Mouse (Mus musculus) neural tube, embryonic 13.5 days (tissue): ENCODE data around the gene Soga1. TPM values are rescaled to one million over a fixed set of nuclear protein-coding genes. Genes with fewer than 3 reads are reported as not detected.

ENCODE experiments used
- ATAC-seq: fragments of 200-750 bp; cut with Nextera tagmentation; 2 replicates; pipeline ENCODE4 v1.8.0; 2017; ENCODE audit warnings: low read depth, mild to moderate bottlenecking, moderate TSS enrichment, moderate library complexity
- H3K27ac ChIP-seq: fragments of 300-500 bp; sonication (generic); replicated peaks from 2 replicates; pipeline ENCODE4 v1.5.1; 2015; ENCODE audit warnings: moderate library complexity, mild to moderate bottlenecking, inconsistent platforms
- H3K27me3 ChIP-seq: fragments of 300-500 bp; sonication (generic); 2 replicates; pipeline ENCODE4 v1.6.1; 2015; ENCODE audit warnings: mild to moderate bottlenecking, inconsistent platforms
- H3K36me3 ChIP-seq: fragments of 300-500 bp; sonication (generic); 2 replicates; pipeline ENCODE4 v1.6.1; 2015; ENCODE audit warnings: mild to moderate bottlenecking, inconsistent platforms
- H3K4me1 ChIP-seq: fragments of 300-500 bp; sonication (generic); replicated peaks from 2 replicates; pipeline ENCODE4 v1.6.1; 2015; ENCODE audit warnings: inconsistent platforms
- H3K4me2 ChIP-seq: fragments of 300-500 bp; sonication (generic); 2 replicates; pipeline ENCODE4 v1.6.1; 2015; ENCODE audit warnings: inconsistent platforms, mild to moderate bottlenecking, moderate library complexity
- H3K4me3 ChIP-seq: fragments of 300-500 bp; sonication (generic); 2 replicates; pipeline ENCODE4 v1.5.1; 2015; ENCODE audit warnings: mild to moderate bottlenecking, inconsistent platforms
- H3K9ac ChIP-seq: fragments of 300-500 bp; sonication (generic); 2 replicates; pipeline ENCODE4 v1.6.1; 2015; ENCODE audit warnings: moderate library complexity, mild to moderate bottlenecking, inconsistent platforms
- H3K9me3 ChIP-seq: fragments of 300-500 bp; sonication (generic); 2 replicates; pipeline ENCODE4 v1.6.1; 2016; ENCODE audit warnings: inconsistent platforms
- WGBS: fragments of 180-500 bp; shearing (Covaris S2); methylation state at CpG from one replicate; pipeline ENCODE4 v1.1.7; 2015; 5-methylcytosine and 5-hydroxymethylcytosine counted together
- polyA plus RNA-seq: library from polyadenylated mRNA; unstranded; fragments of >200 nt; fragmentation: Nextera tagmentation; extraction: Ambion mirVana; gene quantifications from 2 replicates; pipeline ENCODE4 v1.2.1, GENCODE M21; 2015

The Soga1 gene
- polyA plus RNA-seq, 1 experiment from 2014 or later, result 5.9 TPM

- H3K9ac ChIP-seq, result peak overlapping the region; percentile 57
- no peaks in the 10 kb centered on the region for H3K9me3 ChIP-seq
- H3K4me1 ChIP-seq, result peaks cover 69% of the 10 kb centered on the region
- peak overlapping the region; percentile 88 for H3K27ac ChIP-seq
- H3K27me3 ChIP-seq, result no peaks in the 10 kb centered on the region
- ATAC-seq, result peak; percentile 83
- peaks cover 57% of the 10 kb centered on the region for H3K36me3 ChIP-seq
- H3K4me3 ChIP-seq, result no peak overlapping the region
- peak overlapping the region; percentile 42 for H3K4me2 ChIP-seq
- WGBS, result 6% methylated on average over 18 of the region's 18 CpGs
Measured at GRCm38 (mm10) chr2:157058342-157058998, 20.6 kb downstream of the Soga1 start.

DNA sequence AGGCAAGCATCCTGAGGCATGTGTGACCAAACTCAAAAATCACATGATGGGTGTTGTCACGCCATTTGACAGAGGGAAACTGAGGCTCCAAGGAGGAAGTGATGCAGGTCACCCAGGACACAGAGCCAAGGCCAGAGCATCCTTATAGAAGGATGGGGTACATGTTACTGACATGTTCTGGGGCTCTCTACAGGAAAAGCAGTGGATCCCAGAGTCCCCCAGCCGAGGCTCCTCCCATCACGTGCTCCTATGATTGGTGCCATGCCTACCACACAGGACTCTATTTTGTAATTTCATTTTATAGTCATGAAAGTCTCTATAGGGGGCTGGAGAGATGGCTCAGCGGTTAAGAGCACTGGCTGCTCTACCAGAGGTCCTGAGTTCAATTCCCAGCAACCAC is 21.3 kb downstream of the Soga1 start:
- Histone ChIP-seq H3K27me3 (no peaks in the 10 kb centered on the region), H3K4me2 (no peak overlapping the region), H3K36me3 (peaks cover 64% of the 10 kb centered on the region), H3K27ac (peak overlapping the region; percentile 88), H3K4me3 (no peak overlapping the region), H3K4me1 (peaks cover 62% of the 10 kb centered on the region), H3K9ac (no peak overlapping the region; the same call in 1 of the 2 replicates), H3K9me3 (no peaks in the 10 kb centered on the region)
- no peak for ATAC-seq
- WGBS, result 77% methylated on average over 4 of the region's 4 CpGs

DNA sequence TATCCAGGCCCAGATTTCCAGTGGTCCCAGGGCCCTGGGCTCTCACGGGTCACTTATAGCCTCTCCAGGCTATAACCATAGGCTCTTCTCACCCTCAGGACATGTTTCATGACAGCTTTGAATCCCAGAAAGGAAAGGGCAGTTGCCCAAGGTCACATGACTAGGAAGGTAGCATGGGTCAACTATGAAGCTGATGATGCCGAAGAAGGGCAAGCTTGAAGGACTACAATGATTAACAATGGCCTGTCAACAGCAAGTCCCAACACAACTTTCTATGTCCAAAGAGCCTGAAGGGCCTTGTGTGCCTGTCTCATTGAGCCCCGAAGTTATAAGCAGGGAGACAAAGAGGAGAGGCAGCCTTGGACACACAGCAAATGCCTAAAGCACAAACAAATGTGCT is 21.9 kb downstream of the Soga1 start:
- WGBS, result 98% methylated on average over 3 of the region's 3 CpGs
- no peak for ATAC-seq
- H3K4me1 ChIP-seq, result peaks cover 61% of the 10 kb centered on the region
- peaks cover 70% of the 10 kb centered on the region for H3K36me3 ChIP-seq
- H3K27me3 ChIP-seq, result no peaks in the 10 kb centered on the region
- peak overlapping the region; percentile 88; the same call in 1 of the 2 replicates for H3K27ac ChIP-seq
- no peak overlapping the region for H3K4me3 ChIP-seq
- no peaks in the 10 kb centered on the region for H3K9me3 ChIP-seq
- H3K4me2 ChIP-seq, result no peak overlapping the region
- no peak overlapping the region for H3K9ac ChIP-seq

DNA sequence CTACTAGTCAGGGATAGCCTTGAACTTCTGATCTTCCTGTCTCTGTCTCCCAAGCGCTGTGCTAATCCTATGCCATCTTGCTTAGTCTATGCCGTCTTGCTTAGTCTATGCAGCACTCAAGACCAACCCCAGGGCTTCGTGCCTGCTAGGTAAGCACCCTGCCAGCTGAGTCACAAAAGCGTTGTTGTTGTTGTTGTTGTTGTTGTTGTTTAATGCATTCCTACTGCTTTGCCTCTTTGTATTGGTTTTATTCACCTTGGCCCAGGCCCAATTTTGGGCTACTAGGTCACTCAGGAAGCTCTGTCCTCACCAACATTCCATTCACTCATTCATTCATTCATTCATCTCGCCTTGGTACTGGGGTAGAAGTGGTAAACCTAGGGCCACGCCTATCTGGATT is 23.3 kb downstream of the Soga1 start:
- Histone ChIP-seq H3K4me3 (no peak overlapping the region), H3K4me1 (peaks cover 68% of the 10 kb centered on the region), H3K9ac (no peak overlapping the region), H3K9me3 (no peaks in the 10 kb centered on the region), H3K27me3 (no peaks in the 10 kb centered on the region), H3K4me2 (no peak overlapping the region), H3K27ac (no peak overlapping the region), H3K36me3 (peaks cover 76% of the 10 kb centered on the region)
- no peak for ATAC-seq
- 94% methylated on average over 6 of the region's 6 CpGs for WGBS

- H3K9me3 ChIP-seq, result no peaks in the 10 kb centered on the region
- peaks cover 70% of the 10 kb centered on the region for H3K36me3 ChIP-seq
- no peaks in the 10 kb centered on the region for H3K27me3 ChIP-seq
- no peak overlapping the region for H3K4me3 ChIP-seq
- H3K9ac ChIP-seq, result no peak overlapping the region
- H3K27ac ChIP-seq, result peak overlapping the region; percentile 43
- peaks cover 70% of the 10 kb centered on the region for H3K4me1 ChIP-seq
- no peak for ATAC-seq
- WGBS, result 81% methylated on average over 5 of the region's 5 CpGs
- H3K4me2 ChIP-seq, result no peak overlapping the region
Measured at GRCm38 (mm10) chr2:157054816-157055215, 24.2 kb downstream of the Soga1 start.

DNA sequence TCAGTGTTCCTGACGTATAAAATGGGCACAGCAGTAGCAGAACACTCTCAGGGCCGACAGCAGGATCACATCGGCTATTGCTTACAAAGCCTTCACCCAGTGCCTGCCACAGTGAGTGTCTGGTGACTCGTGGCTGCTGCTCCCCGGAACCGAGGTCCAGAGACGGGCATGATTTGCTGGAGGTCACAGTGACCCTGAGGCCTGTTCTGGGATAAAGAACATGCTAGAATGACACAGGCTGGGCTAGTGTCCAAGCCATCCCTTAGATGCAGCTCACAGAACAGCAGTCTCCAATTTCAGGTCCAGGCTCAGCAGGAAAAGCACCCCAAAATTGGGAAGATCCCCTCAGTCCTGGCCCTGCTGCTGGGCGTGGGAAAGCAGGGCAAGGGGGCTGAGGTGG is 24.8 kb downstream of the Soga1 start:
- no peak for ATAC-seq
- peak overlapping the region; percentile 43; the same call in 1 of the 2 replicates for H3K27ac ChIP-seq
- no peaks in the 10 kb centered on the region for H3K9me3 ChIP-seq
- no peak overlapping the region for H3K9ac ChIP-seq
- WGBS, result 92% methylated on average over 8 of the region's 8 CpGs
- H3K4me1 ChIP-seq, result peaks cover 70% of the 10 kb centered on the region
- no peak overlapping the region for H3K4me3 ChIP-seq
- peaks cover 66% of the 10 kb centered on the region for H3K36me3 ChIP-seq
- H3K27me3 ChIP-seq, result no peaks in the 10 kb centered on the region
- no peak overlapping the region for H3K4me2 ChIP-seq

DNA sequence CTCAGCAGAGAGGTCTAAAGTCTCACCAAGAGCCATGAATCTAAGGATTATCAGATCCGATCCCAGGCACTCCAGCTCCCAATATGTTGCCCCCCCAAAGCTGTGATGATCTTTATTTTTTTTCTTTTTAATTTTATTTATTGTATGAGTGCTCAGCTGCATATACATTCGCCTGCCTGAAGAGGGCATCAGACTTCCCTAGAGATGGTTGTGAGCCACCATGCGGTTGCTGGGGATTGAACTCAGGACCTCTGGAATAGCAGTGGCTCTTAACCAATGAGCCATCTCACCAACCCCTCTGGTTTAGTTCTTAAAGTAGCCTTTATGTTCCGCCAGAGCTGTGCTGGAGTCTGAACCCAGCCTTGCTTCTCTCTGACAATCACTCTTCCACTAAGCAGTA is 25.3 kb downstream of the Soga1 start:
- H3K9me3 ChIP-seq, result no peaks in the 10 kb centered on the region
- H3K9ac ChIP-seq, result no peak overlapping the region
- H3K4me2 ChIP-seq, result no peak overlapping the region
- 77% methylated on average over 4 of the region's 4 CpGs for WGBS
- H3K4me1 ChIP-seq, result peaks cover 70% of the 10 kb centered on the region
- no peak overlapping the region for H3K4me3 ChIP-seq
- no peaks in the 10 kb centered on the region for H3K27me3 ChIP-seq
- H3K36me3 ChIP-seq, result peaks cover 67% of the 10 kb centered on the region
- H3K27ac ChIP-seq, result no peak overlapping the region
- ATAC-seq, result no peak

GRCm38 (mm10) chr2:157053124-157053523 is 25.9 kb downstream of the Soga1 start:
- H3K4me3 ChIP-seq, result no peak overlapping the region
- no peak overlapping the region for H3K4me2 ChIP-seq
- H3K9ac ChIP-seq, result no peak overlapping the region
- no peak overlapping the region for H3K27ac ChIP-seq
- peaks cover 70% of the 10 kb centered on the region for H3K4me1 ChIP-seq
- H3K36me3 ChIP-seq, result peaks cover 67% of the 10 kb centered on the region
- whole genome bisulfite sequencing, result 94% methylated on average over 5 of the region's 5 CpGs
- no peaks in the 10 kb centered on the region for H3K9me3 ChIP-seq
- no peaks in the 10 kb centered on the region for H3K27me3 ChIP-seq
- ATAC-seq, result no peak

- Histone ChIP-seq H3K4me3 (no peak overlapping the region), H3K36me3 (peaks cover 63% of the 10 kb centered on the region), H3K9ac (no peak overlapping the region), H3K27me3 (no peaks in the 10 kb centered on the region), H3K9me3 (no peaks in the 10 kb centered on the region), H3K4me1 (peaks cover 68% of the 10 kb centered on the region), H3K27ac (no peak overlapping the region), H3K4me2 (no peak overlapping the region)
- no peak for ATAC-seq
- WGBS, result 79% methylated on average over 8 of the region's 8 CpGs
Measured at GRCm38 (mm10) chr2:157052448-157052847, 26.6 kb downstream of the Soga1 start.

GRCm38 (mm10) chr2:157049831-157050243 is 29.2 kb downstream of the Soga1 start:
- Histone ChIP-seq H3K4me1 (peaks cover 55% of the 10 kb centered on the region), H3K9ac (peak overlapping the region; percentile 6; the same call in 1 of the 2 replicates), H3K36me3 (peaks cover 69% of the 10 kb centered on the region), H3K27ac (peak overlapping the region; percentile 91), H3K9me3 (no peaks in the 10 kb centered on the region), H3K27me3 (no peaks in the 10 kb centered on the region), H3K4me3 (peak overlapping the region; percentile 4; the same call in 1 of the 2 replicates), H3K4me2 (peak overlapping the region; percentile 33)
- peak; percentile 91 for ATAC-seq
- 28% methylated on average over 8 of the region's 8 CpGs for WGBS

GRCm38 (mm10) chr2:157048395-157049181 is 30.5 kb downstream of the Soga1 start:
- Histone ChIP-seq H3K4me1 (peaks cover 50% of the 10 kb centered on the region), H3K27ac (peak overlapping the region; percentile 91)

DNA sequence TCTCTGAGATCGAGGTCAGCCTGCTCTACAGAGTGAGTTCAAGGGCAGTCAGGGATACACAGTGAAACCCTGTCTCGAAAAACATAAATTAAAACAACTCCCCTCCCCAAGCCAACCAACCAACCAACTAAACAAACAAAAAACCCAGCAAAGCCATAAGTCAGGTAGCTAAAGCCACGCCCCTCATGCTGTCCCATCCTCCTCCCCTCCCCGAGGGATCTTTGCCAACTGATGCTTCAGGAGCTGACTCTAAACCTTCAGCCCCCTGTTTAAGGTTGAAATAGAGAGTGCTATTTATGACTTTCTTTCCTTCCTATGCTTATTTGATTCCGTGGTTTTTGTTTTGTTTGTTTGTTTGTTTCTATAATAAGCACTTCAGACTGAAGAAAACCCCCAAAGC is 32.1 kb downstream of the Soga1 start:
- Histone ChIP-seq H3K4me2 (no peak overlapping the region), H3K27ac (no peak overlapping the region), H3K4me3 (no peak overlapping the region), H3K9me3 (no peaks in the 10 kb centered on the region), H3K4me1 (peaks cover 43% of the 10 kb centered on the region), H3K9ac (no peak overlapping the region), H3K27me3 (no peaks in the 10 kb centered on the region), H3K36me3 (peaks cover 57% of the 10 kb centered on the region)
- ATAC-seq, result no peak
- 95% methylated on average over 5 of the region's 5 CpGs for WGBS

More at GRCm38 (mm10) chr2:157048395-157049181, 30.5 kb downstream of the Soga1 start:
- no peak for ATAC-seq
- Histone ChIP-seq H3K4me2 (no peak overlapping the region), H3K4me3 (no peak overlapping the region), H3K27me3 (no peaks in the 10 kb centered on the region), H3K9ac (peak overlapping the region; percentile 38; the same call in 1 of the 2 replicates), H3K36me3 (peaks cover 69% of the 10 kb centered on the region), H3K9me3 (no peaks in the 10 kb centered on the region)
- WGBS, result 83% methylated on average over 13 of the region's 13 CpGs
